Mouse (Mus musculus): ENCODE measurements at regions not wholly inside any gene's neighbourhood (a gene's known extent, or its start where the extent isn't known, plus 50 kb on each side); places are given as distances from the start of the nearest gene placed in this dataset.
"Not testable (repeated sequence)": the region's sequence is repeated elsewhere in the genome, so short reads cannot be mapped to it uniquely, and the experiment has no call there.

DNA sequence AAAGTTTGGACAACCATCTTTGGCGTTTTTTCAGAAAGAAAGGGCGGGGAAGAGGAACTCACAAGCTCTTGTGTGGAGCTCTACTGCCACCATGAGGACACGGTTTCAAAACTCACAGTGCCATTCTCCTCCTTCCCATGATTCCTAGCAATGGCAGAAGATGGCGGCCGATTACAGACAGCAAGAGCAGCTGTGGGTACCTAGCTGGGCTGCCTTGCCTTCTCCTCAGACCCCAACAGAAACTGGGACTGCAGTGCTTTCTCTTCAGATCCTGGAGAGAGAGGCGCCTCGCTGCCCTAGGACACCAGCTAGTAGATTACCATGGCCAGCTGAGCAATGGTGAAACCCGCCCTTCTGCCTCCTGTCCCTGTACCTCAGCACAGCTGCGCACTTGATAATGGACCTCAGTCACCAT lies 174.2 kb upstream of the Olfr1324 start:
- DNase-seq (ENCODE audit: low spot score) = peak; percentile 57

DNA sequence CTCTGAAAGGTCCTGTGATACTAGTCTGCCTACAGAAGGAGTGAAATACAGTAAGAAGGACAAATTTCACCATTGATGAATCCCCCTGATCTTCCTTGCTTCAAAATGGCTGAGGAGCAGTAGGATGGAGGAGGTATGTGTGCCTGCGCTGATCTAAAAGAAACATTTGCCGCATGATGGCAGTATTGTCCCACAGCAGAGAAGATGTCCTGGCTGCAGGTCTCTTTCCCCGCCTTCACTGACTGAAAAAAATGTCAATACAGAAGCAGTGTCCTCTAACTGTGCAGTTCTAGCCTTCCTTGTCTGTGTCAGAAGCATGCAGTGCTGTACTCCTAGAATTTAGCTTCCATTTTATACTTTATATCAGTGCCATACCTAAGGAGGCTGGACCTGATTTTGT lies 172.0 kb upstream of the Olfr1324 start:
- peak; percentile 76 for DNase-seq (ENCODE audit: low spot score)

DNA sequence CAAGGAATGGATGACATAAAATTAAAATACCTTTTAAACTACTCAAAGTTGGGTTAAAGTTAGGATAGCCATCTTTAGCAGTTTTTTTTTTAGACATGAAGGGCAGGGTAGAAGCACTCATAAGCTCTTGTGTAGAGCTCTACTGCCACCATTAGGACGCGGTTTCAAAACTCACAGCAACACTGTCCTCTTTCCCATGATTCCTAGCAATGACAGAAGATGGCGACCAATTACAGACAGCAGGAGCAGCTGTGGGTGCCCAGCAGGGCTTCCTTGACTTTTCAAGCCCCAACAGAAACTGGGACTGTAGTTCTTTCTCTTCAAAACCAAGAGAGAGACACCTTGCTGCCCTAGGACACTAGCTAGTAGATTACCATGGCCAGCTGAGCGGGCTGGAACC lies 171.5 kb upstream of the Olfr1324 start:
- peak; percentile 59 for DNase-seq (ENCODE audit: low spot score)

DNA sequence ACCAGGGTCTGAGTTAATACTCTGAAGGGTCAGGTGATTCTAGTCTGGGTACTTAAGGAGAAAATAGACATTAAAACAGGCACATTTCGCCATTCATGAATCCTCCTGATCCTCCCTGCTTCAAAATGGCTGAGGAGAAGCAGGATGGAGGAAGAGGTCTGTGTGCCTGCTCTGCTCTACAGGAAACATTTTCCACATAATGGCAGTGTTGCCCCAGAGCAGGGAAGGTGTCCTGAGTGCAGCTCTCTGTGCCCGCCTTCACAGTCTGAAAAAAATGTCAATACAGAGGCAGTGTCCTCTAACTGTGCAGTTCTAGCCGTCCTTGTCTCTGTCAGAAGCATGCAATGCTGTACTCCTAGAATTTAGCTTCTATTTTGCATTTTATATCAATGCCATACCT lies 169.3 kb upstream of the Olfr1324 start:
- not testable (repeated sequence) for DNase-seq (ENCODE audit: low spot score)

DNA sequence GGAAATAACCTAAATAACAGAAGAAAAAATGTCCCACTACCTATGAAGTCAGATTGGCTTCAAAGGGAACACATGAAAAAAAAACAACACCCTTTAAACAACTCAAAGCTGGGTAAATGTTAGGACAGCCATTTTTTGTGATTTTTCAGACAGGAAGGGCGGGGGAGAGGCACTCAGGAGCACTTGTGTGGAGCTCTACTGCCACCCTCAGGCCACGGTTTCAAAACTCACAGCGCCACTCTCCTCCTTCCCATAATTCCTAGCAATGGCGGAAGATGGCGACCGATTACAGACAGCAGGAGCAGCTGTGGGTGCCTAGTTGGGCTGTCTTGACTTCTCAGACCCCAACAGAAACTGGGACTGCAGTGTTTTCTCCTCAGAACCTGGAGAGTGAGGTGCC lies 168.8 kb upstream of the Olfr1324 start:
- peak; percentile 72 for DNase-seq (ENCODE audit: low spot score)

DNA sequence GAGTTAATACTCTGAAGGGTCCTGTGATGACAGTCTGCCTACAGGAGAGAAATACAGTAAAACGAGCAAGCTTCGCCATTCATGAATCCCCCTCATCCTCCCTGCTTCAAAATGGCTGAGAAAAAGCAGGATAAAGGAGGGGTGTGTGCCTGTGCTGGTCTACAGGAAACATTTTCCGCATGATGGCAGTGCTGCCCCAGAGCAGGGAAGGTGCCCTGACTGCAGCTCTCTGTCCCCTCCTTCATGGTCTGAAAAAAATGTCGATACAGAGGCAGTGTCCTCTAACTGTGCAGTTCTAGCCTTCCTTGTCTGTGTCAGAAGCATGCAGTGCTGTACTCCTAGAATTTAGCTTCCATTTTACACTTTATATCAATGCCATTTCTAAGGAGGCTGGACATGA lies 166.7 kb upstream of the Olfr1324 start:
- not testable (repeated sequence) for DNase-seq (ENCODE audit: low spot score)

DNA sequence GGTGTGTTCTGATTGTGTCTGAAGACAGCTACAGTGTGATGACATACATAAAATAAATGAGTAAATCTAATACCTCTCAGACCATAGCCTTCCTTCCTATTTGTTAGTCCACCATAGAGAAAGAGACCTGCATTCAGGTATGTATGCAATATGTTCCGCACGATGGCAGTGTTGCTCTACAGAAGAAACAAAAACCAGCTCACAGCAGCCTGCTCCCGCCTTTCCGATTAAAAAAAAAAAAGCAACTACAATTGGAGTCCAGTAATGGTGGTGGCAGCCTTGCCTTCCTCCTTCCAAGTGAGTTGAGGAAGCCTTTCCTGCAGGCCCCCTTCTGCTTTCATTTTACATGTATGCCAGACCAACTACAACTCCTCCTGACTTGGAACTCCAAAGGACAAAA lies 163.2 kb upstream of the Olfr1324 start:
- peak; percentile 31 for DNase-seq (ENCODE audit: low spot score)

DNA sequence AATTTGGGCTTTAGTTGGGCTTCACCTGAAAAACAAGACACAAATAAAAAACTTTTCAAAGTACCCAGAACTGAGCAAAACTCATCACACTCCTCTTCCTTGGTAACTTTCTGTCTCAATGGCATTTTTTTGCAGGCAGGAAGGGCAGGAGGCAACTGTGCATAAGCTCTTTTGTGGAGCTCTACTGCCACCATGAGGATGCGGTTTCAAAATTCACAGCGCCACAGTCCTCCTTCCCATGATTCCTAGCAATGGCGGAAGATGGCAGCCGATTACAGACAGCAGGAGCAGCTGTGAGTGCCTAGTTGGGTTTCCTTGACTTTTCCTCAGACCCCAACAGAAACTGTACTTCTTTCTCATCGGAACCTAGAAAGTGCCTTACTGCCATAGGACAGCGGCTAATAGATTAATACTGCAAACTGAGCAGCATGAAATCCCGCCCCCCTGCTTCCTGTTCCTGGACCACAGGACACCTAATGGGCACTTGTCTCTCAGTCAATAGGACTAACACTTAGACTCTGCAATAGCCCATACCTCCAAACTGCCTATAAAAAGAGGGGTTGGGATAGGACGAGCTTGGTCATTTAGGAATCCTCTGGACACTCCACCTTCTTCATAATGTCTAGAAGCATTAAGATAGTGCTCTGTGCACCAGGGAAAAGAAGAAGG lies 162.5 kb upstream of the Olfr1324 start:
- DNase-seq (ENCODE audit: low spot score) = peak; percentile 63

DNA sequence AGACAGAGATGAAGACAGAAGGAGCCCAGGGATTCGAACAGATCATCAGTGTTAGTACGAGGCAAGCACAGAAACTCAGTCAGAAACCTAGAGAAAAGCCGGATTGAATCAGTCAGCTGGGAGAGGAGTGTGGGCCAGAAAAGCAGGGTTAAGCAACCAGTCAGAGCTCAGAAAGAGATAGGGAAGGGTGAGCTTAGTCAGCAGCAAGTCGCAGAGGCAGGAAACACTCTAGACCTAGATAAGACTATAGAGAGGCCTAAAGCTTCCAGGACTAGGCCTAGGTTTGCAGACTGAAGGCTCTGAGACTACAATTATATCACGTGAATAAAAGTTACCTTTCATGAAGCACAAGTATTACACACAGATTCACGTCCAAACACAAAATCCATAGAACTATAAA lies 160.6 kb upstream of the Olfr1324 start:
- DNase-seq (ENCODE audit: low spot score) = no peak

DNA sequence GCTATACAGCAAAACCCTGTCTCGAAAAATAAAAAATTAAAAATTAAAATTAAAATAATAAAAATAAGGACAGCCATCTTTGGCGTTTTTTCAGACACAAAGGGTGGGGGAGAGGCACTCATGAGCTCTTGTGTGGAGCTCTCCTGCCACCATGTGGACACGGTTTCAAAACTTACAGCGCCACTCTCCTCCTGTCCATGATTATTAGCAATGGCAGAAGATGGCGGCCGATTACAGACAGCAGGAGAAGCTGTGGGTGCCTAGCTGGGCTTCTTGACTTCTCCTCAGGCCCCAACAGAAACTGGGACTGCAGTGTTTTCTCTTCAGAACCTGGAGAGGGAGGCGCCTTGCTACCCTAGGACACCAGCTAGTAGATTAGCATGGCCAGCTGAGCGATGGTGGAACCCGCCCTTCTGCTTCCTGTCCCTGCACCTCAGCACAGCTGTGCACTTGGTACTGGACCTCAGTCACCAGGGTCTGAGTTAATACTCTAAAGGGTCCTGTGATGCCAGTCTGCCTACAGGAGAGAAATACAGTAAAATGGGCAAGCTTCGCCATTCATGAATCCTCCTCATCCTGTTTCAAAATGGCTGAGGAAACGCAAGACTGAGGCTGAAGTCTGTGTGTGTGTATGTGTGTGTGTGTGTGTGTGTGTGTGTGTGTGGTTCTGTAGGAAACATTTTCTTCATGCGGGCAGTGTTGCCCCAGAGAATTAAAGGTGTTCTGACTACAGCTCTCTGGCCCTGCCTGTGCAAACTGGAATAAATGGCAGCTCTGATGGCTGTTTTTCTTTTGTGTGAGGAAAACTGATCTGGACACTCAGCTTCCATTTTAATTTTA lies 155.7 kb upstream of the Olfr1324 start:
- peak; percentile 63 for DNase-seq (ENCODE audit: low spot score)

DNA sequence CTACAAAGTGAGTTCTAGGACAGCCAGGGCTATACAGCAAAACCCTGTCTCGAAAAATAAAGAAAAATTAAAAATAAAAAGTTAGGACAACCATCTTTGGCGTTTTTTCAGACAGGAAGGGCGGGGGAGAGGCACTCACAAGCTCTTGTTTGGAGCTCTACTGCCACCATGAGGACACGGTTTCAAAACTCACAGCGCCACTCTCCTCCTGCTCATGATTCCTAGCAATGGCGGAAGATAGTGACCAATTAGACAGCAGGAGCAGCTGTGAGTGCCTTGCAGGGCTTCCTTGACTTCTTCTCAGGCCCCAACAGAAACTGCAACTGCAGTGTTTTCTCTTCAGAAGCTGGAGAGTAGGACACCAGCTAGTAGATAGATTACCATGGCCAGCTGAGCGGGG lies 151.9 kb upstream of the Olfr1324 start:
- peak; percentile 68 for DNase-seq (ENCODE audit: low spot score)

DNA sequence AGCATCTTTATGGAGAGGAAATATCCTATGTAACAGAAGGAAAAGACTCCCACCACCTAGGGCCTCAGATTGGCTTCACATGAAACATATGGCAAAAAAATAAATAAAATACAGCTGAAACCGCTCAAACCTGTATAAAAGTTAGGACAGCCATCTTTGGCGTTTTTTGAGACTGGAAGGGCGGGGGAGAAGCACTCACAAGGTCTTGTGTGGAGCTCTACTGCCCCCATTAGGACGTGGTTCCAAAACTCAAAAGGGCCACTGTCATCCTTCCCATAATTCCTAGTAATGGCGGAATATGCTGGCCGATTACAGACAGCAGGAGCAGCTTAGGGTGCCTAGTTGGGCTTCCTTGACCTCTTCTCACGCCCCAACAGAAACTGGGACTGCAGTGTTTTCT lies 148.5 kb upstream of the Olfr1324 start:
- DNase-seq (ENCODE audit: low spot score) = peak; percentile 79

DNA sequence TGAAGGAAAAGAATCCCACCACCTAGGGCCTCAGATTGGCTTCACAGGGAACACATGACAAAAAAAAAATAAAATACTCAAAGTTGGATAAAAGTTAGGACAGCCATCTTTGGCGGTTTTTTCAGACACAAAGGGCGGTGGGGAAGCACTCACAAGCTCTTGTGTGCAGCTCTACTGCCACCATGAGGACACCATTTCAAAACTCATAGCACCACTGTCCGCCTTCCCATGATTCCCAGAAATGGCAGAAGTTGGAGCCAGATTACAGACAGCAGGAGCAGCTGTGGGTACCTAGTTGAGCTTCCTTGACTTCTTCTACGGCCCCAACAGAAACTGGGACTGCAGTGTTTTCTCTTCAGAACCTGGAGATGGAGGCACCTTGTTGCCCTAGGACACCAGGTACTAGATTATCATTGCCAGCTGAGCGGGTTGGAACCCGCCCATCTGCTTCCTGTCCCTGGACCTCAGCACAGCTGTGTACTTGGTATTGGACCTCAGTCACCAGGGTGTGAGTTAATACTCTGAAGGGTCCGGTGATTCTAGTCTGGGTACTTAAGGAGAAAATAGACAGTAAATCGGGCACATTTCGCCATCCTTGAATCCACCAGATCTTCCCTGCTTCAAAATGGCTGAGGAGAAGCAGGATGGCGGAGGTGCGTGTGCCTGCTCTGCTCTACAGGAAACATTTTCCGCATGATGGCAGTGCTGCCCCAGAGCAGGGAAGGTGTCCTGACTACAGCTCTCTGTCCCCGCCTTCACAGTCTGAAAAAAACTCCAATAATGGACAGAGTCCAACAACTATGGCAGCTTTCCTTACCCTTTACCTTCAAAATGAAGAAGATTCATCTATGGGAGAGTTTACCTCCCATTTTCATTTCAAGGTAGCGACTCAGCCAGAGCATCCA lies 144.1 kb upstream of the Olfr1324 start:
- peak; percentile 78 for DNase-seq (ENCODE audit: low spot score)

DNA sequence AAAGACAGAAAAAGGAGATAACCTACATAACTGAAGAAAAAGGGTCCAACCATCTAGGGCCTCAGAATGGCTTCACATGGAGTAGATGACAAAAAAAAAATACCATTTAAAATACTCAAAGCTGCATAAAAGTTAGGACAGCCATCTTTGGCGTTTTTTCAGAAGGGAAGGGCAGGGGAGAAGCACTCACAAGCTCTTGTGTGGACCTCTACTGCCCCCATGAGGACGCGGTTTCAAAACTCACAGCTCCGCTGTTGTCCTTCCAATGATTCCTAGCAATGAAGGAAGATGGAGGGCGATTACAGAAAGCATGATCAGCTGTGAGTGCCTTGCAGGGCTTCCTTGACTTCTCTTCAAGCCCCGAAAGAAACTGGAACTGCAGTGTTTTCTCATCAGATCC lies 140.8 kb upstream of the Olfr1324 start:
- peak; percentile 72 for DNase-seq (ENCODE audit: low spot score)

DNA sequence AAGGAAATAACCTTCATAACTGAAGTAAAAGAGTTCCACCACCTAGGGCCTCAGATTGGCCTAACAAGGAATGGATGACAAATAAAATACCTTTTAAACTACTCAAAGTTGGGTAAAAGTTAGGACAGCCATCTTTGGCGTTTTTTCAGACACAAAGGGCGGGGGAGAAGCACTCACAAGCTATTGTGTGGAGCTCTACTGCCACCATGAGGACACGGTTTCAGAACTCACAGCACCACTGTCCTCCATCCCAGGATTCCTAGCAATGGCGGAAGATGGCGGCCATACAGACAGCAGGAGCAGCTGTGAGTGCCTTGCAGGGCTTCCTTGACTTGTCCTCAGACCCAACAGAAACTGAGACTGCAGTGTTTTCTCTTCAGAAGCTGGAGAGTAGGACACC lies 138.0 kb upstream of the Olfr1324 start:
- peak; percentile 82 for DNase-seq (ENCODE audit: low spot score)

DNA sequence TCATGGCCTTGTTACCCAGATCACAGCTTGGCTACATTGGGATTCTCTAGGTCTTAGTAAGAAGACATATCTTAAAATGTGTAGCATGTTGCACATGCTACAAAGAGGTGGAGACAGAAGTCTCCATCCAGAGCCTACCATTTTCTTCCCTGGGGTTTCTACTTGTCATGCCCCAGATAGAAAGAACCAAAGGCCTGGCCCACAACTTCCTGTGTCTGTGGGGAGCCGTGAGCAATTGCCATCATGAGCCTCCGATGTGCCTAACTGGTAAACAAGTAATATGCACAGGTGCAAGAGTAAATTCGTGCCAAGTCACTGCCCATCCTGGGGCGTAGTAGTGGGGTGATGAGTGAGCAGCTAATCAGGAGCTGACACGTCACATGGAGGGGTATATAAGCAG lies 136.7 kb upstream of the Olfr1324 start:
- not testable (repeated sequence) for DNase-seq (ENCODE audit: low spot score)

DNA sequence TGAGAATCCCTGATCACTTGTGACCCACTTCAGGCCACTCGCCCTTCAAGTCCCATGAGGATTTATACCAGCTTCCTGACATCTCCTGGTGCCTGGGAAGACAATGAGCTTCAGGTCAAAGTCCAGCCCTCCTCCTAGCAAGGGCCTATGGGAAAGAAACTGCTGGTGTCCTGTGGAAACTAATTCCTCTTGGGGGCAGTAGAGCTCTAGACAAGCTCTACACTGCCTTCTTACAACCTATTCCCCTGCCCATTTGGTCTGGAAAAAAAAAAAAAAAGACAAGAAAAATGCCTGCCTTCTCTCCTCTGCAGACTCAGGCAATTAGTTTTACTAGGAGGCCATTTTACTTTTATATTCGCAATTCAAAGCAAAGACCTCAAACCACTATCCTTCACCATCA lies 132.6 kb upstream of the Olfr1324 start:
- DNase-seq (ENCODE audit: low spot score) = peak; percentile 23

DNA sequence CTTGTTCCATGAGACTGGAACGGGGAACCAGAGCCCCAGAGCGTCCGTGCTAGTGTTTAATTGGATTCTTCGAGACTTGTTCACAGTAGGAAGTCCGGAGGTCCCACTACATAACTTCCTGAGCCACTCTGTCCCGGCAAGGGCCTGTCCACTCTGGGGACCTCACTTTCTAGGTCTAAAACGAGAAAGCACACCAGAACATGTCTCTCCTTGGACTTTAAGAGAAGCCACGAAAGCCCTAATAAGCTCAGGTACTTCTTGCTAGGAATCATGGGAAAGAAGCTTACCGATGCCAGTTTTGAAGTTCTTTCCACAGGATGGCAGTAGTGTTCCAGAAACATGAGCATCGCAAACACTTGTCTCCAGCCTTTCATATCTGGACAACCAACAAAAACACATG lies 122.0 kb upstream of the Olfr1324 start:
- peak; percentile 39 for DNase-seq (ENCODE audit: low spot score)

DNA sequence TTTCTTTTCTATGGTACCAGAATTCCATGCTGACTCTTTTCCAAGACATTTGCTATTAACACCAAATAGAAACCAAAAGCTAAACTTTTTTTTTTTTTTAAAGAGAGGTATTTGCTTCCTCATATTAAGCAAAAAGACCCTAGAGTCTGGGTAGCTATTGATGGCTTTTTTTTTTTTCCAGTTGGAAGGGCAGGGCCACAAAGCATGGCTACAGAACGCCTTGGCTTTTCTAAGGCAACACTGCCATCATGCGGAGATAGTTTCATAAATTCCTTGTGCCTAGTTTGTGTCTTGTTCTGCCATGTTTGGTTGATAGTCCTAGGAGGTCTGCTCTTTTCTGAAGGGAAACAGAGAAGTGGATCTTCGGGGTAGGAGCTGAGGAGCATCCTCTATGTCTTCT lies 121.4 kb upstream of the Olfr1324 start:
- DNase-seq (ENCODE audit: low spot score) = peak; percentile 41

DNA sequence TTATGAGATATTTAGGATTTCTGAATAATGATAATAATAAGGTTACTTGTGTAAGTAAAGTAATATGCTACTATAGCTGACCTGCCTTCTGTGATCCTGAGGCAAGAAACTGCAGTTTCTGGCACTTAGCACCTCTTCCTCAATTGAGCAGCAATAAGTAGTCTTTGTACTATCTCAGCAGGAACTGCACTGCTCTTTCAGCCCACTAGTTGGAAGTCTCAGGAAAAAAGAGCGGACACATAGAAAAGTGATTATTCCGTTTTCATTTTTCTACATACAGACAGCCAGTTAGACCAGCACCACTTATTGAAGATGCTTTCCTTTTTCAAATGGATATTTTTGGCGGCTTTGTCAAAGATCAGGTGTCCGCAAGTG lies 109.5 kb upstream of the Olfr1324 start:
- not testable (repeated sequence) for DNase-seq (ENCODE audit: low spot score)

DNA sequence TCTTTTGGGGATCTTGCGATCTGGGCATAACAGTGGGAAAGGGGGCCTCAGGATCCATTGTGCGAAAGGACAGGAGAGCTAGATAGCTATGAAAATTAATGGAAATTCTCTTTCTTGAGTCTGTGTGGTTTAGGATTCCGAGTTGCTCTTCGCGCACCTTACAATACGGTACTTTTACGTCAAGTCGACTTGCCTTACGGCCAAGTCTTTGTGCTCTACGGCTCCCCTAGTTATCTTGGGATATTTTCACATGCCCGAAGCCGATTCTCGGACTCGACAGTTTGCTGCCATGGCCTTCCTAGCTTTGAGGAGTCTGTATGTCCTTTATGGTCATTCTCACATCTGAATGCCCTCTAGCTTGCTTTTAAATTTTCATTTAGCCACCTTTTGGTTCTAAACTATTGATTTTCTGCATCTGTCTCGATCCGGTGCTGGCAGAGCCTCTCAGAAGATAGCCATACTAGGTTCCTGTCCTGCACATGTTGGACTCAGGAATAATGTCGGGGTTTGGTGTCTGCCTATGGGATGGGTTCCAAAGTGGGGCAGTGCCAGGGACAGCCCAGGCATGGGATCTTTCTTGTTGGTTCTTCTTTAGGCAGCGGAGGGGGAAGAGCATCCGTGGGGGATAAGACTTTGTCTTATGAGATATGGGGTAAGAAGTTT lies 109.0 kb upstream of the Olfr1324 start:
- DNase-seq (ENCODE audit: low spot score) = peak; percentile 13

DNA sequence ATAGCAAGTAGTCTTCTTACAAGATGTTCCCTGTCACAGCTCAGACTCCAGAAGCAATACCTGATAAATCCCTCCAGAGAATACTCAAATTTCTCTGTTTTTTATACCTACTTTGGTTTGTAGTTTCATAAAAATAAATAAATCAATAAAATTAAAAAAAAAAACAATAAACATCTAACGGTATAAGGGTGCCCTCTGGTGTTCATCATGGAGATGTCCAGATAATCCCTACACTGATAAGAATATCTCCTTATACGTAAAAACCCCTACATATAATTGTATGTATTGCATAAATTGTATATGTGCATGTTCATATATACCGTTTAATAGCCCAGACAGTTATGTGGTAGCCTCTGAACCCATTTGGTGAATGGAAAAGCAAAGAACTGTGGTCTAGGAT lies 75.7 kb upstream of the Olfr1324 start:
- no peak for DNase-seq (ENCODE audit: low spot score)
